Mouse (Mus musculus) cerebellum, postnatal 14 days (tissue): ENCODE results near the gene Mif.
"Not testable (repeated sequence)": the region's sequence is repeated elsewhere in the genome, so short reads cannot be mapped to it uniquely, and the experiment has no call there.

Experiments
- DNase-seq, 2 experiments: peaks; one replicate each; pipeline ENCODE4 v3.0.0; 2021; ENCODE audit warnings: mixed read lengths in 2 of 2

The Mif gene

DNA sequence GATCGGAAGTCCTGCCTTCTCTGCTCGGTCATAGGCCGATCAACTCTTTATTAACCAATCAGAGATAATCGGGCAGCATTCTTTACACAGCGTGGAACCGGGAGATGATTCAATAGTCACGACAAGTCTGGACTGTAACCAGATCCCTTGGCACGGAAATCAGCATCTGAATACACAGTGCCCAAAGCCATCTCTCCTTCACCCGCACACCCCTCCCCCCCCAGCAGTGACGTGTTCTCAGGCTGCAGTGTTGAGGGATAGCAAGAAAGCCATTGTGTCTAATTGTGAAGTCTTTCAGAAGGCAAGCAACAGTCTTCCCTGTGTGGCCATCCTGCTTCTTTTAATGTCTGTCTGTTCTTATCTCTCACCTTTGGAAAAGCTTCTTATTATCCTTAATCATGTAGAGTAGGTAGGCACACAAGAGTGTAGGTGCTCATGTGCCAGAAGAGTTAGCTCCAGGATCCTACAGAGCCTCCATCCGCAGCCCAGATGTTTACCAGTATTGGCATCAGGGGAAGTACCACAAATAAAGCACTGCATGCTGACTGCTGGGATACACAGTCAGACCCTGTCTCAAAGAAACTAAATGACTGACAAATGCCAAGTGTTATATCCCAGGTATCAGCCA is 13.0 kb upstream of the Mif start:
- peak; percentile 98 to 99 for DNase-seq

DNA sequence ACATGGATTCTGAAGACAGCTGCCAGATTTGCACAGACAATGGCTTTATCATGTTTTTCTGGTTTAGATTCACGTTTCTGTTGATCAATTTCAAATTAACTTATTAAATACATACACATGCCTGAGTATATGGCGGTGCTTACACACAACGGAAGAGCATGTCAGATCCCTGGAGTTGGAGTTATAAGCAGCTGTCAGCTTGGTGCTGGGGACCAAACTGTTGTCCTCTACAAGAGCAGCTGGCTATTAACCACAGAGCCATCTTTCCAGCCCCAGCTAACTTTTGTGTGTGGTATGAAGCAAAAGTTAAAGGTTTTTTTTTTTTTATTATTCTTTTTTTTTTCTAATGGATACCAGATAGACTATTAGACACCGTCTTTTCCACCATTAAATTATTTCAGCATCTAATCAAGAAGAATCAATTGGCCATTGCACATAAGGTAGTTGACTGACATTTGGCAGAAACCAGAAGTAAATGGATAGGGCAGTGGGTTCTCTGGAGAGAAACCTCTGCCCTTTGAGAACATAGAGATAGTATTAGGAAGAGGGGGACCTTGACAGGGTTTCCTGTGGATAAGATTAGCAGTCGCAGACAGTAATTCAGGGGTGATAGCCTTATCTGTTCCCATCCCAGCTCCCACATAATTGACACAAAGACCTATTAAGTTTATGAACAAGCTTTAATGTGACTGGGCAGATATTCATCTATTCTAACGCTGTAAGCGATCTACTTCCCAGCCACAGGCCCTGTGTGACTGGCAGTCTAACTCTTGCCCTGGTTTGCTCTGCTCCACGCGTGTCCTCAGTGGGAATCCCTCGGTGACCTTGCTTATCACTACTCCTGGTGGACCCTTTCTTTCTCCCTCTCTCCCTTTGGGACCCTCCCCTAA is 12.2 kb upstream of the Mif start:
- DNase-seq = no peak

DNA sequence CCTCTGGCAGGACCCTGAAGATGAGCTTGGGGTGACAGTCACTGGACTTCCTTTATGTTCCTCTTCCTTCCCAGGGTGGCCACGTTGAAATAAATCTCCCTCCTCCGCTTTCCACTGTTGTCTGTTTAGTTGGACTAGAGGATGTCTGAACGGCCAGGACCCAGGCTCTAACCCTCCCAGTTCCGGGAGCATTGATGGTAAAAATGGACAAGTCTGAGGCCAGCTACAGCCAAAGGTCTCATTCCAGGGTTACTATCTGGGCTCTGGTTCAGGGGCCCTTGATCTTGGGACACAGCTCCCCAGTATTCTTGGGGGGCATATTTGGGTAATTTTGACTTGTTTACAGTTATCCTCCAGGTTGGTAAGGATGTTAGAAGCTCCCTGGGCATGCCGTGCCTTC is 1.5 kb upstream of the Mif start:
- no peak for DNase-seq

DNA sequence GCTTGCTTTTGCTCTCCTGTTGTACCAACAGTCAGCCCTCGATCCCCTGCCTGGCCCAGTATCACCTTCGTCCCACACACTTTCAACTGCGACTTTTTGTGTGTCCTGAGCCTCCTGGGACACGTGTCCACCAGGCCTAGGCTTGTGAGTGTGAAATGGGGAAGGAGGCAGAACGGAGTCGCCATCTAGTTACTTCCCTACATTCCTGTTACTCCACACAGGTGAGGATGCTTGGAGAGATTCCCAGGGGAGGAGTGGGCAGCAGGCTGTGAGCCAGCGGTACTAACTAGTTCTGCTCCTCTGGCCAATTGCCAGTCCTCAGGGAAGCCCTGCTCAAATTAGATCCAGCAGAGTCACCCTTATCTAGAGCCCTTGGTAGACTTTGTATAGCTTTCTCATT is 706 bp upstream of the Mif start:
- peak; percentile 52 to 61 for DNase-seq

DNA sequence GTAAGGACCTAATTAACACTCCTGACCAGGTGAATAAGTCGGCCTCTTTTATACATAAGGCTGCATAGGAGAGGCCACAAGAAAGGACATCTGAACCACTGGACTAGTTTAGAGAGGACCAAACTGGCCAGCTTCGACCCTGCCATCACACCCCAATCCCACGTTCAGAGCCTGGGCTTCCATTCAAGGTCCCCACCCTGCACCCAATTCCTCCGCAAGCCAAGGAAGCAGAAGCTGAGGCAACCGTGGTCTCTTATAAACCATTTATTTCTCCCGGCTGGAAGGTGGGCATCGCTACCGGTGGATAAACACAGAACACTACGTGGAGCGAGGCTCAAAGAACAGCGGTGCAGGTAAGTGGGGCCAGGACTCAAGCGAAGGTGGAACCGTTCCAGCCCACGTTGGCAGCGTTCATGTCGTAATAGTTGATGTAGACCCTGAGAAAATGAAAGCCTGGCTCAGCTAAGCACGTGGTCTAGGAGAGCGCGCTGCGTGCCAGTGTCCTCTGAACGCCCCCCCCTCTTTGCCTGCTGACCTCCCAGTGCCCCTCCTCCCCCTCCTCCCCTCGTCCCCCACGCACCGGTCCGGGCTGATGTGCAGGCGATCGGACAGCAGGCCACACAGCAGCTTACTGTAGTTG is 813 bp downstream of the Mif start:
- DNase-seq = peak; percentile 66 to 73

DNA sequence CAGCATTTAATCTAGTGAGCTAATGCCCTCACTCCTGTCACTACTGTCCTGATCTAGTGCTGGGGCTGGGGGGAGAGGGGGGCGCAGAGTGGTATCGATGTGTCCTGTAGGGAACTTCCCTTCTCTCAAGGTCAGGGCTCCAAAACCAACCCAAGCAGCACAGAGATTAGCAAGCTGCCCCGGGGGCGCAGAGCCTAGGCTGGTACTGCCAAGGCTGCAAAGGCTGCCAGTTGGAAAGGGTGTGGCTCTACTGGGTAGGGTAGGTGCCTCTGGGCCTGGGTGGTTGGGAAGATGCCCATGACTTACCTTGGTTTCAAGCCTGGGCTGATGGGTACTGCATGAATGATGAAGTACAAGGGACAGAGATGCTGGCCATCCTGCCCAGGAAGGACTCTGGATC is 2.4 kb downstream of the Mif start:
- DNase-seq = no peak

DNA sequence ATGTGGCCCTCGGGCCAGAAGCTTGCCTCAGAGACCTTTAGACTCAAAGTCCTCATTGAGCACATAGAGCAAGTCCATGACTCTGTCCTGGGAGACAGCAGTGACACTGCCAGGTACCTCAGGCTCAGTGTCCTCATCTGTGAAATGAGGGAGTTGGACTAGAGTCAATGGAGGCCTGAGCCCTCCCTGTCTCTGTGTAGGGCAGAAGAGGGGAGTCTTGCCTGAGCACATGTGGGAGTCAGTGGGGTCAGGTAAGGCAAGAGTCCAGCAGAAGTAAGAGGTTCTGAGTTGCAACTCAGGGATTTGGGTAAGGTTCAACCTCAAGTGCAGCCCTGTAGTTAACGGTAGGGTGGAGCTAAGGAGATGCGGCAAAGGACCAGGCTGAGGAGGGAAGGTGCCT is 3.1 kb downstream of the Mif start:
- DNase-seq = no peak

DNA sequence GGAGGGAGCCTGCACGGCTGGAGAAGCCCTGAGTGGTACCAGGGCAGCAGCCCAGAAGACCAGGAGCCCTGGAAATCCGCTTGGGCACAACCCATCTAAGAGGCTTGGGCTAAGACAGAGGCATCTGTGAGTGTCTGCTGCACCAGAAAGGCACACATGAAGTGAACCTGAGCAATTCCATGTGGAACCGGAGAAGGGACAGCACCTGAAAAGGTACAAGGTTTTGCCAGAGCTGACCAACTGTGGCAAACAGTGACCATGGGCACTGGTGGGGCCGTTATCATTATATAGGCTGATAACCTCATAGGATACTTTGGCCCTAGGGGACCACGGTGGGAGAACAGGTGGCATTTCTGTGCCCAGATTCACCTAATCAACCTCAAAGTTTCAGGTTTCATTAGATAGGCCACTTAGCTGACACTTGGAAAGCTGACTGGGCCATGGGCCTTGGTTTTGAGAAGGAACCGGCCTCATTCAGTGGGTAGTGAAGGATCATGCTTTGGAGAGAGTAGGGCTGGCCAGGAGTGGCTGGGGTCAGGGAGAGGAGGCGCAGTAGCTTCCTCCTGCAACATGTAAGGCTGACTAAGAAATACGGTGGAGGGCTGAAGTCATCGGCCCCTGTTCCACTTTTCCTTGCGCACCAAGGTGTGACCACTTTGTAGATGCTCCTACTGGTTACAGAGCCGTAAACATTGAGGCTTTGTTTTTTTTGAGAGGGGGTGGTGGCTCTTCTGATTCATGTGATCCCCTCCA is 3.7 kb downstream of the Mif start:
- no peak for DNase-seq

DNA sequence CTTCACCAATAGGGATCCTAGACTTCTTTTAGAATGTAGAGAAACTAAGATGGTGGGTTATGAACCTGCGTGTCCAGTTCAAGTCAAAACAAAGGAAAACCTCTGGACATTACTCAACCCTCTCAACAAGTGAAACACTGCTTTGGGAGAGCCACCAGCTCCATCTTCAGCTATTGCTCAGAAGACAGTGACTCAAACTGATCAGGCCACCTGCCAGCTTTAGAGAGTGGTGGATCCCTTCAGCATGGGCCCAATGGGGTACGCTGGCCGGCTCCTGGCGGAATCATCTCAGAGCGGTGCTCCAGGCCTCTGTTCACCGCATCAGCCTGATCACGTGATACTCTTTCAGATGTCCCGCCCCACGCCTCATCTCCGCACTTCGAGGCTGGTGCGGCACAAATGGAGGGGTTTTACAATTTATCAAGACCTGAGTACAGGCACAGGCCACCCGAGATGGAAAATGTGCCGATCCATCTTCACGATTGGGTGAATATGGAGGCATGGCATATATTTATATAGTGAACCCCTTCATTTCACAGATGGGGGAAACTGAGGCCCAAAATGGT is 4.5 kb downstream of the Mif start:
- DNase-seq = no peak

DNA sequence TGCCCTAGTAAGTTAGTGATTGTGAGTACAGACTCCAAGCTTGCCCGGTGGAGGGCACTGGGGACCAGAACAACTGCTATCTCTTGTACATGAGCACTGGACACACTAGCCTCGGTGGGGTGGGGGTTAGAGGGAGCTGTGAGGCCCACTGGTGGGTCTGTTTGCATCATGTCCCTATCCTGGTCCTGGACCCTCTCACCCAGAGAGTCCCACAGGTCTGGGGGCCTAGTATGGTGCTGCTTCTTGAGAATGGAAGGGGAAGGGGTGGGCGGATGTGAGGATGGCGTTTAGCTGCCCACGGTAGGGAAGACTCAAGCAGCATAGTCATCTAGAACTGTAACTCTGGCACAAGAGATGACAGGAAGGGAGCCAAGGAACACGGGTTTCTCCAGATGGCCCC is 5.2 kb downstream of the Mif start:
- peak in 1 of 2 experiments; percentile 42 for DNase-seq

DNA sequence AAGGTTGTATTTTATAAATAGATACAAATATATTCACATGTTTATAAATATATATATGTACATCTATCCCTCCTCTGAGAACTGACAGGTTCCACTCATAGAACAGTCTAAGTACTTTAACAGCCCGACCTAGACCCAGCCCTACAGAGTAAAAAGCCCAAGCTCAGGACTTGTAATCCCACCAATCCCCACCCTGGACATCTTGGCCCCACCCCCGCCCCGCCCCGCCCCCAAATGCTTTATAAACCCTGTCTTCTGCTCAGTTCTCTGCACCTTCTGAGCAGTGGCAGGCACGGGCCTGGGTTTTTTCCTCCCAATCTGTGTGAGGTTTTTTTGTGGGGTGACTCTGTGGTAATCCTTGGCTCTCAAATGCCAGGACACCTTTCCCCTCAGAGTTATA is 5.9 kb downstream of the Mif start:
- DNase-seq = no peak

DNA sequence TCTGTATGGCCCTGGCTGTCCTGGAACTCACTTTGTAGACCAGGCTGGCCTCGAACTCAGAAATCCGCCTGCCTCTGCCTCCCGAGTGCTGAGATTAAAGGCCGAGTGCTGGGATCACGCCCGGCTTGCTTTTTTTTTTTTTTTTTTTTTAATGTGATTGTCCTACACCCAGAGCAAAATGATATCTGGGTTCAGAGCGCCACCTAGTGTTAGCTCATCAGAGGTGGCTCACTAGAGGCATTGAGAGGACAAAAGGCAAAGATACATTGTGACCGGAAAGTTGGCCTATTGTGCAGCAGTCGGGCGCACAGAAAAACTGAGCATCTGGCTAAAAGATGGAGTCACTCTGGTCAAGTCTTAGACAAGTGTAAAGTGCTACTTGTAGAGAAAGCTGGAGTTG is 6.6 kb downstream of the Mif start:
- peak; percentile 93 to 95 for DNase-seq

DNA sequence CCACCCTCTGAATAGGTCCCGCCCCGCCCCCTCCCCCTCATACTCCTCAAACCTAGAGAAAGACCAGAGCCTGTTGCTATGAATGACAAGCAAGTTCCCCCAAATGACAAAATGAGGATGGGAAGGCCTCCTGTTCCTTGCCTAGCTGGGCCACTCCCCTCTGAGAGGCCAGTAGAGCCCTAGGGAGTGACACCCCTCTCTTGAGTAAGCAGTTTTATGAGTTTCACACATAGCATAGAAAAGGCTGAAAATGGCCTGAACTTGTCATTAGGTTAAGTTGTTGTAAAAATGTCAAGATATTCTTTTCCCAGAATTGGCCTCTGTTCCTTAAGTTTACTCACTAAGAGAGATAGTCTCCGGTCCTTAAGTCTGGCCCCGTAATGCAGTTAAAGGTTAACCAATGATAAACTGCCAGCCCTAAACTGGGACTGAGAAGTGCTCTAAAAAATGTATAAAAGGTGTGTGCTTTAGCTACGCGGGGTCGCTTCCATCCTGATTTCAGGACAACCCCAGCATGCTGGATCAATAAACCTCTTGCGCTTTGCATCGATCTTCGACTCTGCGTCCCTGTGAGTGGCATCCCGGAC is 7.4 kb downstream of the Mif start:
- DNase-seq = no peak

DNA sequence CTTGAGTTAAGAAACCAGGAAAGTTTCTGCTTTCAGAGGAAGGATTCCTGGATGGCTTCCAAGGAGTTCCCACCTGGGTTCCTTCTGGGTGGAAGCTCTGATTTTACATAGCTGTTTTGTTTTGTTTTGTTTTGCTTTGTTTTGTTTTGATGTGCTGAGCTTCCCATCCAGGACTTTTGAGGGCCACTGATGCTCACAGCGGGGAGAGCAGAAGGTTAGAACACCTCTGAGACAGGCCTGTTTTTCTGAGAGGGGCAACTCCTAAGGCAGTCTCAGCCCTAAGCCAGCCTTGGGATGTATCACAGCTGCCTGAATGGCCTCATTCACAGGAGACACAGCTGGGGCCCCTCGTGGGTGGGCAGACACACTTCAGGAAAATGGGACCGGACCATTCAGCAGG is 8.4 kb downstream of the Mif start:
- DNase-seq = no peak

DNA sequence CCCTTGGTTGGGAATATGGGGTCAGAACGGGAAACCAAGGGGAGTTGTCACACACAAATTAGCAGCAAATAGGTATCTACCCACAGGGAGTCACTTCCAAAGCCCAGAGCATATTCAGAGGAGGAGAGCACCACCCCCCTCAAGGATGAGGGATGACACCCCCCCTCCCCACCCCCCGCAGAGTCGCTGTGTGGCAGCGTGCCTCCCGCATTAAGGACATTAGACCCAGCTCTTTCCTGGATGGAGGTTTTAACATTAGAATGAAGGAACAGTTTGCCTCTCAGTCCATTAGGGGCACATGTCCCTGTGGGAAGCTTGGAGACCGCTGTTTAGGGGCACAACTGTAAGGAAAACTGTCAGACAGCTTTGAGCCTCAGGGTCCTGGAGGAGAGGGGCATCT is 9.0 kb downstream of the Mif start:
- DNase-seq = no peak

DNA sequence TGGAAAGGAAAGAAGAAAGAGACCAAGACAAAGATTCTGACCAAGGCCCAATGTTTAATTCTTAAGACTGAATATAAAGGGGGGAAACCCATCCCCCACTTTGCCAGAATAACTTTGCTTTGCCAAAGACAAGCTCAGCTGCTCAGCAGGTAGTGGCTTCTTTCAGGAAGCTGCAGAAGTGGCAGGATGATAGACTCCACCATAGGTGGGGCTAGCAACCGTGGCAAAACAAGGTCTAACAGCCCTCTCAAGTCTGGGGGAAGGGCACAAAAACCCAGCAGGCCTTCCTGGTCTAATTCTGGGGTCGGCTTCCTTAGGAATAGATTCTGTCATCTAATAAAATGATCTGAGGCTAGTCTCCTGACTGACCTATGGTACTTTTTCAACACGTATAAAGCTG is 11.7 kb downstream of the Mif start:
- DNase-seq = no peak

DNA sequence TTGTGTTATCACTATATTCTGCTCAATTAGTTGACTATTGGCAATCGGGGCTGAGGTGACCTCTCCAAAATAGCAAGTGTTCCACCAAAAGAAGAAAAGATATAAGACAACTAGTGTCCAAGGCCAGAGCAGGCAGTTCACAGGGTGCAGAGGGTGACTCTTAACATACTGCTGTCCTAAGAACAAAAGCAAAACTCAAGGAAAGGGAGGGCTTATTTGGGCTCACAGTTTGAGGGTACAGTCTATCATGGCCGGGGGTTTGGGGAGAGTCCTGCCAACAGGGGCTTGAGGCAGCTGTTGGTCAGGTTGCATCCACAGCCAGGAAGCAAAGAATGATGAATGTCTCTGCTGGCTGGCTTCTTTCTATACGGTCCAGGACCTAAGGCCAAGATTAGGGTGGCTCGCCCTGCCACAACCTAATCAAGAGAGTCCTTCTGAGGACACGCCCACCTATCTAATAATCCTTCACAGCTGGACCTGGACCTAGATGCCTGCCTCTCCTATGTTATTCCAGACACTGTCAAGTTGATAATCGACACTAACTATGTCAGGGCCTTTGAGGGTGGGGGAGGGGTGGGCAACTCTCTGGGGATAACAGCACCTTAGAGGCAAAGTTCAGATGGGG is 14.6 kb downstream of the Mif start:
- DNase-seq = no peak

DNA sequence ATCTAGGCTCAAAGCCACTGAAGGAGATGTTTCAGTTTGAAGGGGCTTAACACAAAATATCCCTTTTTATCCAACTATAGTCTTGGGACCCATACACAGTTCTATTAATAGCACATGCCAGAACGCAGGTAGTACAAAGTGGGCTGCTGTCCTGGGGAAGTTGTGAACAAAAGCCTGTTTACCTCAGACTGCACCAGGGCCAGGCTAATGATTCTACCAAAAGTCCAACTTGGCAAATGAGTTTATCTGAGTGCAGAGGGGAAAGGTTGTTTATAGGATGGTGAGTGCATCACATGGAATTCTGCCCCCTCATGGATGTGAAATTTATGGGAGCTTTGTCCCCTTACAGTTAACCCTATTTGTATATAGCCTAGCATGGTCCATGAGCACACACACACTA is 15.2 kb downstream of the Mif start:
- DNase-seq = no peak

DNA sequence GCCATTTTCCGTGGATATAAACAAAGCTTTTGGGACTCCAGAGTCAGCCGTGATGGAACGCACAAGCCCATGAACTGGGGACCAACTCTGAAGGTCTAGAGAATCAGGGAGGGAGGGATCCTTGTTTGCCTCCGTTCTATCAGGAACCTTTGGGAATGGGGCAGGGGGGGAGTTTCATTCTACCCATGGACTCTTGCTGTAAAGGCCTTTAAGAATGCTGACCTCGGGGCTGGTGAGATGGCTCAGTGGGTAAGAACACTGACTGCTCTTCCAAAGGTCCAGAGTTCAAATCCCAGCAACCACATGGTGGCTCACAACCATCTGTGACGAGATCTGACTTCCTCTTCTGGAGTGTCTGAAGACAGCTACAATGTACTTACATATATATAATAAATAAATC is 16.1 kb downstream of the Mif start:
- DNase-seq = not testable (repeated sequence)

DNA sequence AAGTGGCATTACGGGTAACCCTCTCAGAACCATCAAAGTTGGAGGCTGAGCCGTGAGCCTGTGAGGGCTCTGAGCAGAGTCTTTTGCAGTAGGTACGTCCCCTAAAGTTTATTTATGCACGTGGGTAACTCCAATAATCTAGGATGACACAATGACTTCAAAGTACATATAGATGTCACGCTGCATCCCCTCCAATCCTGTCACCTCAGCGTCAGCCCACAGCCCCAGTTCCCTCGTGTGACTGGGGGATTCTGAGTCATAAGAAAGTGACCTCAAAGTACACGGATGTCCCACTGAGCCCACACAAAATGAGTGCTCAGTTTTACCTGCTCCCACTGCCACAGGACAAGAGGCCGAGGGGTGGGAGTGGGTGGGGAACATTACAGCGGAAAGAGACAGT is 20.9 kb downstream of the Mif start:
- DNase-seq = no peak

DNA sequence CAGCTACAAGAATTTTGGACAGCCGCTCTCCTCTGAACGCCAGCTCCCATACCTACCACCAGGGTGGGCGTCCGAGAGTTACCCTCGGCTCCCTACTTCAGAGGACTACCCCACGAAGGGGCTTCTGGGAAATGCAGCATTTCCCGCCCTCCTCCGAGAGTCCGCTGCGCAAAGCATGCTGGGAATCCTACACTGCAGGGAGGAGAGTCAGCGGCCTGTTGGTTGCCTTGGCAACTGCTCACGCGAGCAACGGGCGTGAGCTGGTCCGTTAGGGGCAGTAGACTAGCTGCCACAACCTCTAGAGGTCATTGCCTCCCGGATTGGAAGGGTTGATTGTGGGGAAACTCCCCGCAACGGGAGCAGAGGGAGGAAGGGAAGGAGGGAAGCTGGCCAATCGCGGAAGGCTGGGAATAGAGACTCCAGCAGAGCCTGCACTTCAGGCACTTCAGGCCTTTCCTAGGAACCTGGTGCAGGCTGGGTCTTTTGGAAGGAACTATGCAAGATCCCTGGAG is 22.7 kb downstream of the Mif start, which contains the start of gene Gstt2:
TSS of gene Gstt2 (minus strand) at position 177 of the 512 bp plus-strand sequence.
- peak; percentile 94 to 95 for DNase-seq
